Mouse (Mus musculus) midbrain, postnatal 0 days (tissue): ENCODE data around the gene Ngp. TPM values are rescaled to one million over a fixed set of nuclear protein-coding genes. Genes with fewer than 3 reads are reported as not detected.
A peak's percentile ranks its signal among the peaks of the same experiment; 100 is the strongest.

Experiments used
- ATAC-seq: fragments of 200-750 bp; cut with Nextera tagmentation; 2 replicates; pipeline ENCODE4 v1.8.0; 2017; ENCODE audit warnings: moderate number of reproducible peaks, mild to moderate bottlenecking, moderate TSS enrichment, moderate library complexity; ENCODE audit not compliant: low FRiP score
- DNase-seq: peaks from one replicate; pipeline ENCODE4 v3.0.0-alpha.2; 2015; ENCODE audit warnings: low spot score
- H3K27ac ChIP-seq: fragments of 300-500 bp; sonication (generic); 2 replicates; pipeline ENCODE4 v1.5.1; 2014; ENCODE audit warnings: low read depth, mild to moderate bottlenecking, low read length, mixed read lengths
- H3K27me3 ChIP-seq: fragments of 300-500 bp; sonication (generic); 2 replicates; pipeline ENCODE4 v1.6.1; 2014; ENCODE audit warnings: low read length, control low read depth, mixed read lengths; ENCODE audit not compliant: insufficient read depth
- H3K36me3 ChIP-seq: fragments of 300-500 bp; sonication (generic); 2 replicates; pipeline ENCODE4 v1.6.1; 2014; ENCODE audit warnings: low read length, control low read depth, mixed read lengths; ENCODE audit not compliant: insufficient read depth
- H3K4me1 ChIP-seq: fragments of 300-500 bp; sonication (generic); 2 replicates; pipeline ENCODE4 v1.6.1; 2014; ENCODE audit warnings: mild to moderate bottlenecking, control low read depth, antibody characterized with exemption, low read length, mixed read lengths; ENCODE audit not compliant: insufficient read depth
- H3K4me2 ChIP-seq: fragments of 300-500 bp; sonication (generic); 2 replicates; pipeline ENCODE4 v1.6.1; 2014; ENCODE audit warnings: low read depth, mild to moderate bottlenecking, low read length, mixed read lengths; ENCODE audit not compliant: poor library complexity, severe bottlenecking
- H3K4me3 ChIP-seq: fragments of 300-500 bp; sonication (generic); 2 replicates; pipeline ENCODE4 v1.5.1; 2014; ENCODE audit warnings: low read depth, mild to moderate bottlenecking, low read length, moderate library complexity
- H3K9ac ChIP-seq: fragments of 300-500 bp; sonication (generic); replicated peaks from 2 replicates; pipeline ENCODE4 v1.6.1; 2014; ENCODE audit warnings: mild to moderate bottlenecking, low read length, moderate library complexity, mixed read lengths; ENCODE audit not compliant: poor library complexity, severe bottlenecking
- H3K9me3 ChIP-seq: fragments of 300-500 bp; sonication (generic); 2 replicates; pipeline ENCODE4 v1.6.1; 2016; ENCODE audit warnings: low read length, control low read depth
- CTCF ChIP-seq: IDR thresholded peaks from 2 replicates; pipeline ENCODE4 v1.5.1; 2016; ENCODE audit warnings: antibody characterized with exemption, mild to moderate bottlenecking
- whole genome bisulfite sequencing: fragments of 180-500 bp; shearing (Covaris S2); extraction: QIAGEN DNeasy Blood & Tissue Kit; methylation state at CpG from one replicate; pipeline ENCODE4 v1.1.7; 2014; 5-methylcytosine and 5-hydroxymethylcytosine counted together
- polyA plus RNA-seq: library from polyadenylated mRNA; unstranded; fragments of >200 nt; fragmentation: Nextera tagmentation; extraction: Ambion mirVana; gene quantifications from 2 replicates; pipeline ENCODE4 v1.2.1, GENCODE M21; 2015
- total RNA-seq: library from RNA; depleted of rRNA; stranded (reverse); fragments of >200 nt; gene quantifications from 2 replicates; pipeline ENCODE4 v1.2.3, GENCODE M21; 2014

Gene Ngp
- total and polyA plus RNA-seq, 2 experiments from 2014 or later: 0.44 to 0.58 TPM

- TF ChIP-seq CTCF: peak; percentile 21; the same call in 1 of the 2 replicates
- H3K9ac ChIP-seq: no peak overlapping the region
- DNase-seq (no peak), ATAC-seq (no peak)
- no peaks in the 10 kb centered on the region for H3K4me1 ChIP-seq
- H3K4me2 ChIP-seq: no peak overlapping the region
- no peaks in the 10 kb centered on the region for H3K27me3 ChIP-seq
- H3K36me3 ChIP-seq: peaks cover 13% of the 10 kb centered on the region
- H3K4me3 ChIP-seq: no peak overlapping the region
- H3K27ac ChIP-seq: no peak overlapping the region
- H3K9me3 ChIP-seq: no peaks in the 10 kb centered on the region
- 70% methylated on average over 3 of the region's 5 CpGs for WGBS
These were observed 20.5 kb downstream of the Ngp start for GRCm38 (mm10) chr9:110440049-110440448.

GRCm38 (mm10) chr9:110440559-110440958, 21.0 kb downstream of the Ngp start:
- ATAC-seq (no peak), DNase-seq (no peak)
- Histone ChIP-seq H3K27ac (no peak overlapping the region), H3K9me3 (no peaks in the 10 kb centered on the region), H3K27me3 (no peaks in the 10 kb centered on the region), H3K4me3 (no peak overlapping the region), H3K36me3 (peaks cover 8% of the 10 kb centered on the region), H3K4me2 (no peak overlapping the region), H3K9ac (no peak overlapping the region), H3K4me1 (no peaks in the 10 kb centered on the region)
- WGBS: 88% methylated on average over 6 of the region's 6 CpGs
- TF ChIP-seq CTCF: no peak

GRCm38 (mm10) chr9:110448356-110448755, 28.8 kb downstream of the Ngp start:
- DNase-seq (no peak), ATAC-seq (peak; percentile 10; the same call in 1 of the 2 replicates)
- no peak for TF ChIP-seq CTCF
- peaks cover 32% of the 10 kb centered on the region for H3K36me3 ChIP-seq
- 83% methylated on average over 15 of the region's 15 CpGs for WGBS
- H3K4me3 ChIP-seq: no peak overlapping the region
- H3K27me3 ChIP-seq: no peaks in the 10 kb centered on the region
- no peak overlapping the region for H3K27ac ChIP-seq
- H3K4me2 ChIP-seq: no peak overlapping the region
- no peaks in the 10 kb centered on the region for H3K9me3 ChIP-seq
- H3K9ac ChIP-seq: no peak overlapping the region
- H3K4me1 ChIP-seq: no peaks in the 10 kb centered on the region

- Histone ChIP-seq H3K4me1 (no peaks in the 10 kb centered on the region), H3K4me3 (no peak overlapping the region), H3K36me3 (peaks cover 32% of the 10 kb centered on the region), H3K4me2 (no peak overlapping the region), H3K9ac (no peak overlapping the region), H3K27me3 (no peaks in the 10 kb centered on the region), H3K27ac (peak overlapping the region; percentile 51; the same call in 1 of the 2 replicates), H3K9me3 (no peaks in the 10 kb centered on the region)
- TF ChIP-seq CTCF: peak; percentile 91
- DNase-seq: peak; percentile 95
- WGBS: 25% methylated on average over 11 of the region's 11 CpGs
- ATAC-seq: peak; percentile 91
These were observed 29.5 kb downstream of the Ngp start for GRCm38 (mm10) chr9:110448857-110449617.

GRCm38 (mm10) chr9:110452523-110452922, 33.0 kb downstream of the Ngp start:
- Histone ChIP-seq H3K4me1 (no peaks in the 10 kb centered on the region), H3K27me3 (no peaks in the 10 kb centered on the region), H3K9ac (no peak overlapping the region), H3K9me3 (no peaks in the 10 kb centered on the region), H3K27ac (no peak overlapping the region), H3K36me3 (peaks cover 31% of the 10 kb centered on the region), H3K4me3 (no peak overlapping the region), H3K4me2 (no peak overlapping the region)
- DNase-seq (no peak), ATAC-seq (no peak)
- 83% methylated on average over 3 of the region's 3 CpGs for WGBS
- TF ChIP-seq CTCF: no peak

GRCm38 (mm10) chr9:110457926-110458325, 38.4 kb downstream of the Ngp start:
- no peak overlapping the region for H3K27ac ChIP-seq
- no peaks in the 10 kb centered on the region for H3K4me1 ChIP-seq
- peaks cover 18% of the 10 kb centered on the region; the same call in 1 of the 2 replicates for H3K36me3 ChIP-seq
- no peak overlapping the region for H3K9ac ChIP-seq
- no peak overlapping the region for H3K4me2 ChIP-seq
- no peak for DNase-seq
- H3K27me3 ChIP-seq: no peaks in the 10 kb centered on the region
- H3K9me3 ChIP-seq: no peaks in the 10 kb centered on the region
- TF ChIP-seq CTCF: no peak
- WGBS: 73% methylated on average over 3 of the region's 3 CpGs
- ATAC-seq: no peak
- no peak overlapping the region for H3K4me3 ChIP-seq
